ENCODE assay signal across 7 mouse cellular contexts in the genomic region with DNA sequence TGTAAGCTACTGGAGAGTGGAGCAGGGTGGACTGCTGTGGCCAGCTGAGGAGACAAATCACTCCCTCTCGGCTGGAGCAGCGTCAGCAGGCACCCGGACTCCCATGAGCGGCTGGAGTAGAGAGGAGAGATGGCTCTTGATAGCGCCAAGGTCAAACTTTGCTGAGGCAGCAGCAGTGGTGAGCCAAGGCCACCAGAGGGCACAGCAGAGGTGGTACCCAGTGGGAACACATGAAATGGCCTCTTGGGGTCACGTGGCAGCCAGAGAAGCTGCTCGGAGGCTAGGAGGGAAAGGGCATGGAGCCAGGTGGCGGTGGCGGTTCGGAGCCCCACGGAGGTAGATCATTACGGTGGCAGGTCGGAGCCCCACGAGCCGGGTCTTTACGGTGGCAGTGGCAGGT. TPM values are rescaled to one million over a fixed set of nuclear protein-coding genes. Genes with fewer than 3 reads are reported as not detected.
DNase-seq lines count a peak whose midpoint lies in the region; ATAC-seq lines count a peak whose summit lies in the region.

No protein-coding gene starts in this region.

- H3K4me1 ChIP-seq in embryonic facial prominence, embryonic 11.5 days (ENCODE audit: control insufficient read depth, insufficient read depth, low read length), result no peaks in the 10 kb centered on the region
- peaks cover 12% of the 10 kb centered on the region; the same call in 1 of the 2 replicates for H3K4me1 ChIP-seq in limb, embryonic 11.5 days (ENCODE audit: control insufficient read depth, insufficient read depth, low read length)
- 0 out of 2 replicates have a peak, but pooled peaks cover 4% of the 10 kb centered on the region for H3K4me1 ChIP-seq in midbrain, embryonic 13.5 days (replicated peaks)

- H3K36me3 ChIP-seq in embryonic facial prominence, embryonic 11.5 days (replicated peaks; ENCODE audit: control insufficient read depth, insufficient read depth, low read depth, low read length), result no peaks in the 10 kb centered on the region
- no peaks in the 10 kb centered on the region for H3K36me3 ChIP-seq in limb, embryonic 11.5 days (ENCODE audit: control insufficient read depth, insufficient read depth, low read length)
- H3K36me3 ChIP-seq in midbrain, embryonic 13.5 days, result no peaks in the 10 kb centered on the region

- no peaks in the 10 kb centered on the region for H3K9me3 ChIP-seq in embryonic facial prominence, embryonic 11.5 days (replicated peaks; ENCODE audit: control insufficient read depth, low read length)
- no peaks in the 10 kb centered on the region for H3K9me3 ChIP-seq in limb, embryonic 11.5 days (ENCODE audit: control insufficient read depth, low read length)
- H3K9me3 ChIP-seq in midbrain, embryonic 13.5 days, result no peaks in the 10 kb centered on the region

- no peak for ATAC-seq in embryonic facial prominence, embryonic 11.5 days (replicated peaks; ENCODE audit: insufficient number of reproducible peaks, low FRiP score, low TSS enrichment, low read depth)
- no peak; the same call in 1 of the 2 replicates for ATAC-seq in limb, embryonic 11.5 days (ENCODE audit: insufficient number of reproducible peaks, low FRiP score, low TSS enrichment, low read depth)
- ATAC-seq in midbrain, embryonic 13.5 days, result no peak; the same call in 1 of the 2 replicates

- no peak overlapping the region; the same call in 1 of the 2 replicates for H3K9ac ChIP-seq in embryonic facial prominence, embryonic 11.5 days (replicated peaks; ENCODE audit: low read length)
- no peak overlapping the region for H3K9ac ChIP-seq in limb, embryonic 11.5 days (ENCODE audit: low read length)
- H3K9ac ChIP-seq in midbrain, embryonic 13.5 days (replicated peaks), result no peak overlapping the region

- peak; percentile 94 for DNase-seq in adrenal gland, postnatal 14 days
- DNase-seq in embryonic facial prominence, embryonic 11.5 days (ENCODE audit: low spot score), result peak; percentile 80
- DNase-seq in heart, adult 11 months, result peak; percentile 99
- DNase-seq in kidney, adult 18-20 months, result peak; percentile 92
- DNase-seq in limb, embryonic 11.5 days (ENCODE audit: low spot score), result peak; percentile 85
- peak; percentile 80 for DNase-seq in spleen, adult 12 weeks (ENCODE audit: low spot score)

- no peak overlapping the region for H3K27ac ChIP-seq in embryonic facial prominence, embryonic 11.5 days (replicated peaks; ENCODE audit: low read depth, low read length)
- no peak overlapping the region for H3K27ac ChIP-seq in limb, embryonic 11.5 days (replicated peaks; ENCODE audit: low read depth, low read length)
- H3K27ac ChIP-seq in midbrain, embryonic 13.5 days, result no peak overlapping the region

- H3K4me3 ChIP-seq in embryonic facial prominence, embryonic 11.5 days (ENCODE audit: low read depth, low read length), result no peak overlapping the region
- no peak overlapping the region for H3K4me3 ChIP-seq in limb, embryonic 11.5 days (ENCODE audit: low read depth, low read length)
- H3K4me3 ChIP-seq in midbrain, embryonic 13.5 days (replicated peaks), result no peak overlapping the region

- WGBS in embryonic facial prominence, embryonic 11.5 days, result 16% methylated on average over 16 of the region's 16 CpGs
- 15% methylated on average over 16 of the region's 16 CpGs for WGBS in limb, embryonic 11.5 days
- WGBS in midbrain, embryonic 13.5 days, result 14% methylated on average over 16 of the region's 16 CpGs

- H3K4me2 ChIP-seq in embryonic facial prominence, embryonic 11.5 days (ENCODE audit: low read depth, low read length), result peak overlapping the region; percentile 5; the same call in 1 of the 2 replicates
- H3K4me2 ChIP-seq in limb, embryonic 11.5 days (ENCODE audit: low read depth, severe bottlenecking), result peak overlapping the region; percentile 13; the same call in 1 of the 2 replicates
- H3K4me2 ChIP-seq in midbrain, embryonic 13.5 days (replicated peaks), result peak overlapping the region; percentile 38

- H3K27me3 ChIP-seq in embryonic facial prominence, embryonic 11.5 days (ENCODE audit: control insufficient read depth, insufficient read depth, low read length), result no peaks in the 10 kb centered on the region
- H3K27me3 ChIP-seq in limb, embryonic 11.5 days (ENCODE audit: control insufficient read depth, insufficient read depth, low read length), result no peaks in the 10 kb centered on the region
- H3K27me3 ChIP-seq in midbrain, embryonic 13.5 days, result peaks cover 2% of the 10 kb centered on the region; the same call in 1 of the 2 replicates

RNA-seq across cellular contexts. Expression of a gene that starts 12.8 kb away (rescaled TPM):
- total RNA-seq in adrenal gland, postnatal 14 days (2021), result 0.74 and 1.4 TPM in 2 replicates
- polyA plus RNA-seq in embryonic facial prominence, embryonic 11.5 days (2014; fragmentation: Nextera tagmentation; extraction: Ambion mirVana), result 2.4 and 4.3 TPM in 2 replicates
- polyA plus RNA-seq in limb, embryonic 11.5 days (2014; fragmentation: Nextera tagmentation; extraction: Ambion mirVana), result 5.8 and 7.0 TPM in 2 replicates
- polyA plus RNA-seq in midbrain, embryonic 13.5 days (2015; fragmentation: Nextera tagmentation; extraction: Ambion mirVana), result 5.5 and 6.8 TPM in 2 replicates
